Mouse (Mus musculus) right cerebral cortex, adult 2 months (tissue): ENCODE data around the gene Krt12.

Source experiments
- DNase-seq, 2 experiments: peaks; one replicate each; pipeline ENCODE4 v3.0.0; 2021 to 2022; ENCODE audit warnings: low spot score in 2 of 2

Gene Krt12

DNA sequence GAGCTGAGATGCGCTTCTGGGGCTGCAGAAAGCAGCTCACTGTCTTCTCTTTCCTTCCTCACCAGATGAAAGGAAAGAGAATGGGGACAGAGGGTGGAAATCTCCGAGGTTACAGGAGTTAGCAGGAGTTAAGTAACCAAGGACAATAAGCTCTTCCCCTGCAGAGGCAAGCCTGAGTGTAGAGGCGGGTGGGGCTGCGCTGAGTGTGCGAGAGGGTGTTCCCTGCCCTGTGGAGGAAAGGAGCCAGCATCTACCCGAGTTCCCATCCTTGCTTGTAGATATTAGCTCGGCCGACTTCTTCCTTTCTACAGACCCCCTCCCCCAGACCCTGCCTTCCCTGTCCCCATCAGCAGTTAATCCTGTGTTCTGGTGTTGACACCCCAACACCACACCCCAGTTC, 23.2 kb downstream of the Krt12 start:
- no peak for DNase-seq

DNA sequence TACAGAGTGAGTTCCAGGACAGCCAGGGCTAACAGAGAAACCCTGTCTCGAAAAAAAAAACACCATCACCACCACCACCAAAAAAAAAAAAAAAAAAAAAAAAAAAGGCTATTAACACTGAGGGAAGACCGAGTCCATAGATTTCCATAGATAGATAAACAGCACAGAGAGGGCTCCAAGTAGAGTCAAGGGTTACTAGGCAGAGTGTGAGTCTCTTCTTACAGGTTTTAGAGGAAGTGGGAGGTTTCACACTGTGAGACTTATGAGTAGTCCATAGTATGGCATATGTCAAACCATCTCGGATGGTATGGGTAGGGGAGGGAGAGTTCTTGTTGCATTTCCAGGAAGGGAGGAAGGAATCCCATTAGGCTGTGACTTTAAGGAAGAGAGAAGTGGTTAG, 24.0 kb downstream of the Krt12 start:
- DNase-seq: no peak

DNA sequence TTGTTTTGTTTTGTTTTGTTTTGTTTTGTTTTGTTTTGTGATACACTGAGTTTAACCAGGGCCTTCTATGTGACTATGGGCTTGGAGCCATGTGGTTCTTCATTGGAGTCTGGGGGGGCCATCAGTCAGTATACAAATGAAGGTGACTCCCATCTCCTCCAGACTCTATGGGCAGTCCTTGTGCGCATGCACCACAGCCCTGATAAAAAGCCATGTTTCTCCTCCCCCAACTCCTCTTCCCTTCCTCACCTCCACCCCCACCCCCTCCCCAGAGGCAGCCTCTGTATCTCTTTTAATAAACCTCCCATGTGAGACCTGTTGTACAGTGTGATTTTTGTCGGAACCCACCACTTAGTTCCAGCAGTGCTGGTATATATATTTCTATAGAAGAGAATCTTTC, 25.4 kb downstream of the Krt12 start:
- no peak for DNase-seq

DNA sequence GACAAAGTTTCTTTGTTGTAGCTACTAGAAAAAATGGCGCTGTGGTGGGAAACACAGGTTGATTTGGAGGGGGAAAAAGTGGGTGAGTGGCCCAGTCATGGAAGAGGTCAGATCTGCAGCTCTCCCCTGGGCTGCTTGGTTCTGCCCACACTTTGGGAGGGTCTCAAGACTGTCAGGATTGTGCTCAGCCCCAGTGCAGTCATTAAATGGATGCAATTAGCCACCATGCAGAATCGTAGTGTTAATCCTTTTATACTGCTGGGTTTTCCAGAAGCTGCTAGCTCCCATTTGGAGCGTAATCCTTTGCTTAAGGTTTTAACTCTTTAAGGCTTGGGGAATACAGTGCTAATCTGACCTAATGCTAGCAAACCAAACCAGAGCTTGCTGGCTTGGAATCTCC, 26.0 kb downstream of the Krt12 start:
- no peak for DNase-seq

DNA sequence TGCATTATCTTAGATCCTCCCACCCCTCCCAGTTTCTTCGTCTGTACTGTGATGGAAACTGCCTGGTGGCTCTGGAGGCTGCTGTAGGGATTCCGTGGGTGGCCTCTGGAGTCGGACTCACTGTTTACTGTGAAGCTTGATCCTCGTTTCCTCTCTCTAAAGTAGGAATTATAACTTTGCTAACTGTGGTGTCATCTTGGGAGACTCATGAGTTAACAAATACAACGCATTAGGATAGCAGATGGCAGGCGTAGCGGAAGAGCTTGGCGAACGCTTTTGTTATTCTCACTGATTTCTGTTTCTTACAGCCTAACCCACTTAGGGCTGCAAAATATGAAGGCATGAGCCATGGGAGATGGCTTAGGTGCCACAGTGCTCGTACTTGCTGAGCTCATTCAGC, 29.6 kb downstream of the Krt12 start:
- DNase-seq: peak; percentile 36 to 43

DNA sequence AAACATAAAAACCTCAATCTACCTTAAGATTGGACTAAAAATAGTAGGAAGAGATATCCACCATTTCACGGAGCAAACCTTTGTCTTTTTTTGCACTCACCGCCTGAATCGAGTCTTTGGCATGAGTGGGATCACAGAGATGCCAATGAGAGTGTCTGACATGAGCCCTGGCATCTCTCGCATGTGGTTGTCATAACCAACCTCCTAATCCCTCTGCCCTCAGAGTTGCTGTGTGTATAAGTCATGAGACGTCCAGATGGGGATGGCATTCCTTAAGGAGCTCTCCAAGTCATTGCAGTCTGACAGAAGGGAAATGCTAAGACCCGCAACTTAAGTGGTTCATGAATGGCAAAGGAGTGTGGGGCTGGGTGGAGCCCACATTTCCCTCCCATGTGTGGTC, 30.7 kb downstream of the Krt12 start:
- no peak for DNase-seq

DNA sequence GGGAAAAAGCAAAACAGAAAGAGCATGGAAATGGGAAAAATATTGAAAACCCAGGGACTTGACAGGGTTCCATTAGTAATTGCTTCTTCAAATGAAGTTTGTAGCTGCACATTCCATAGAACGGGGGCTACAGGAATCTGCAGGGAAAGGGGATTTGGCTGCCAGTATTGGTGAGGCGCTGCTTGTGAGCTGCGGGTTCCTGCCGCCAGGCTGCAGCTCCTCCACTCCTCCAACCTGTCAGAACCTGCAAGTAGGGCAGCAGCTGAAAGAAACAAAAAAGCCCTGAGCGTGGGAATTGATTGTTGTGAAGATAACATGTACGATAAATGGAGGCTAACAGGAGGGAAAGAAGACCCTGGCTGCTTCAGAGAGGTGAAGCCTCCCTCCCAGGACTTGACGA, 31.2 kb downstream of the Krt12 start:
- no peak for DNase-seq

DNA sequence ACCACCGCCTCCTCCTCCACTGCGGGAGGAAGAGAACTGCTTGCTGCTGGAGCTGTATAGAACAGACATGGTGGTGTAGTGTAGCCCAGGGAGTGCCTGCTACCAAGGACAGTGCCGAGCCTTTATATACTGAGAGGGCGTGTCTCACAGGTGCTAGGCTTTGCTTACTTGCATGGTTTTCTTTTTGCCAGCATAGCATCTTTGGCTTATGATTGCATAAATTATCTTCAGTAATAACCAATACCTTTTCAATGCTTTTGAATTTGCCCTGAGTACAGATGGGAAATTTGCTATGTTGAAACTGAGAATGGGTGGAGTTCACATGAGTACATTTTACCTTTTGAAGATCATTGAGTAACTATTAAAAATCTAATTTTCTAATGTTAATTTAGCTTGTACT, 32.8 kb downstream of the Krt12 start, which contains the start of gene Krt10:
TSS of gene Krt10 (minus strand) at position 101 of the 400 bp plus-strand sequence.
- no peak for DNase-seq

DNA sequence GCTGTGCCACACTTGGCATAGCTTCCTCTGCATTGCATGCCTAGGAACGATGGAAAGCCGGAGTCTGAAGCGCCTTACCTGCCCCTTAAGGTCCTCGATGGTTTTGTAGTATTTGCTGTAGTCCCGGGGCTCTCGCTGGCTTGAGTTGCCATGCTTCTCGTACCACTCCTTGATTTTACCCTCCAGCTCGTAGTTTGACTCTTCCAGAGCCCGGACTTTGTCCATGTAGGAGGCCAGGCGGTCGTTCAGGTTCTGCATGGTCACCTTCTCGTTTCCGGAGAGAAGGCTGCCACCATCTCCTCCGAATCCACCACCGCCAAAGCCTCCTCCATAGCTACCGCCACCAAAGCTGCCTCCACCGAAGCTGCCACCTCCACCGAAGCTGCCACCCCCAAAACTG, 33.4 kb downstream of the Krt12 start:
- DNase-seq: no peak

DNA sequence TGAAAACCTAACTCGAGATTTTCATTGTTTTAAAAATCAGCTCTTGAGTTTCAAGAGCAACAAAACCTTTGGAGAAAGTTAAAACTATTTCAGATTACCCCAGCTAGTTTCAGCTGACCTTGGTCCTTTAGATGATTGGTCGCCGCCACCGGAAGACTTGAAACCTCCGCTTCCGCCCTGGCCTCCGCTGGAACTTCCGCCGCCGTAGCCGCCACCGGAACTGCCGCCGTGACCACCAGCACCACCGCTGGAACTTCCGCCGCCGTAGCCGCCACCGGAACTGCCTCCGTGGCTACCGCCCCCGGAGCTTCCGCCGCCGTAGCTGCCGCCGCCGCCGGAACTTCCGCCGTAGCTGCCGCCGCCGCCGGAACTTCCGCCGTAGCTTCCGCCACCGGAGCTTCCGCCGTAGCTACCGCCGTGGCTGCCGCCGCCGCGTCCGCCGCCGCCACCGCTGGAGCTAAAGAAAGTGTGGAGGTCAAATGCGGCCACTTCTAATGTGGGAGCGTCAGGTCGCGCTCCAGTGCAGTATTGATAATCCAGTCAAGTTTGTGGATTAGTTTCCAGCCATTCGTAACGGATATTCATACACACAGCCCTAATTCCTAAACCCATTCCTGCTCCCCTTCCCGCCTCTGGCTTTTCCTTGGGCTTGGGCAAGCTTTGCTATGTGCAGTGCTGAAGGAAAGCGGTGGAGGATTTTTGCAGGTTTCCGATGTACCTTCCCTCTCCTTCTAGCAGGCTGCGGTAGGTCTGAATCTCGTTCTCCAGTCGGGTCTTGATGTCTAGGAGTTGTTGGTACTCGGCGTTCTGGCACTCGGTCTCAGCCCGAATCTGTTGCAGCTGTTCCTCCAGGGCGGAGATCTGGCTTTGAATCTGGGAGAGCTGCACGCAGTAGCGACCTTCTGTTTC, 36.0 kb downstream of the Krt12 start:
- DNase-seq: peak; percentile 87 to 88

DNA sequence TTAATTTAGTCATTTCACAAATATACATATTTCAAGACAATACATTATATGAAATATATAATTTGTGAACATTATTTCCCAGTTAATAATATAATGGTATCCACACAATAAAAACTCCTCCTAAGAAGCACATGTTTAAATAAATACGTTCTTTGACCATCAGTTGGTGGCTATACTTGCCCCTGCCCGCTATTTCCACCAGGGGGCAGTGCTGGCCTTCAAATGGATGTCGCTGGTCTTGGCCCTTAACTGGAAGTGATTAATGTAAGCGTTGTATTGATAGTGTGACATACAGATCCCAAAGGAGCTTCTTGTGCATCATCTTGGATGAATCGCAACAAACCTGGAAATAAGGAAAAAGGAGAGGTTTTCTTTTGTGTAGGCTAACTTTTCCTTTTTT, 42.5 kb downstream of the Krt12 start:
- DNase-seq: peak; percentile 81 to 88

DNA sequence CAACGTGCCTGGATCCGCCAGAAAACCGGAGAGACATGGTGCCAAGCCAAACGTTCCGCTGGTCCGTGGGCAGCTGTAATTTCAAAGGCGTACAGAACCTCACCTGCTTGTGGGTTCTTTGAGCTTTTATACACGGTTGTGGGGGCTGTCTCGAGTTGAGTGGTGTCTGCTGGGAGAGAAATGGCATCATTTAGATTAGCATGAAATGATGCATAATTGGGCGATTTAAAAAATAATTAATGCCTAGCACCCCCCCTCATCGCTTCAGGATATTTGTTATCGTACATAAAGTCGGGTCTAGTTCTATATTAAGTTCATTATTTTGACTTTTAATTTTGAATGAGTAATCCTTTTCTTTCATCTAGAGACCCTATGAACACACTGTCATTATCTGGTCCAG, 47.3 kb downstream of the Krt12 start, which contains the start of gene Krt28:
TSS of gene Krt28 (minus strand) at position 101 of the 400 bp plus-strand sequence.
- no peak for DNase-seq

DNA sequence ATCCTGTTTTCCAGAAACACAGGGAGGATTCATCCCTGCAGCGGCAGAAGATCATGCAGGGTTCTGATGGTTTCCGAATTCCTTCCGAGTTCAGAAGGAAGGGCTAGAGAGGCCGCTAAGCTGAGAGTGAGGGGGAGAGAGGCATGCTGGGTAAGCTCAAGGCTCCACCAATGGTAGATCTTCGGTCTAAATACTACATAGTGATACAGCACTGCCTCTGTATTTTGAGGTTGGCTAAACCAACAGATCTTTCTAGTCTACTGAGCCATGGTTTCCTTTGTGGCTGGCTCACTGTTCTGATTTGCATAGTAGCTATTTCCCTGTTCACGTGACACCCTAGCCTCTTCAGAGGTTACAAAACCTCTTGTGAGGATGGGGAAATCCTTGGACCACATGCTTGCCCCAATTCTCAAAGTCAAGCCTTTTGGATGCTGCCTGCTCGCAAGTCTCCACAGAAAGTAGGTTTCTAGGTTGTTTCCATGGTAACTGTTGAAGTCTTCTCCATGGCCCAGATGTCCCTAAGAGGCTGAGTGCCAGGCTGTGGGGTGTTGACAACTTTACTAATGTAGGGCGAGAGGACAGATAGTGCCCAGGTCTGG, 52.1 kb downstream of the Krt12 start:
- peak; percentile 60 to 63 for DNase-seq

DNA sequence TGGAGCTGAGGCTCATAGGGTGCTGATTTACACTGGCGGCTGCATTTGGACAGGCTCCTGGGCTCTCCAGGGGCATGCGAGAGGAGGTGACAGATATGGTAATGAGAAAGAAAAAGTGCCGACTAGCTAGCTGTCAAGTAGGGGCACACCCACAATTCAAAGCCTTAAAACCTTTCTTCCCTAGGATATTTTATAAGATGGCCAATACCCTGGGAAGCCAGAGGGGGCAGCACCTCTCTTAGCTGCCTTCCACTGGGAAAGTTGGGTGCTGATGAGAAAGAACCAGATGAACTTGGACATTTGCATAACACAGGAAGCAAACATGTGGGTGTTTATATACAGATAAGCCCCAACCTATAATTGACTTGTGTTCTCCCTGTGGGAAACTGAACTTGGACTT, 52.8 kb downstream of the Krt12 start:
- DNase-seq: no peak

DNA sequence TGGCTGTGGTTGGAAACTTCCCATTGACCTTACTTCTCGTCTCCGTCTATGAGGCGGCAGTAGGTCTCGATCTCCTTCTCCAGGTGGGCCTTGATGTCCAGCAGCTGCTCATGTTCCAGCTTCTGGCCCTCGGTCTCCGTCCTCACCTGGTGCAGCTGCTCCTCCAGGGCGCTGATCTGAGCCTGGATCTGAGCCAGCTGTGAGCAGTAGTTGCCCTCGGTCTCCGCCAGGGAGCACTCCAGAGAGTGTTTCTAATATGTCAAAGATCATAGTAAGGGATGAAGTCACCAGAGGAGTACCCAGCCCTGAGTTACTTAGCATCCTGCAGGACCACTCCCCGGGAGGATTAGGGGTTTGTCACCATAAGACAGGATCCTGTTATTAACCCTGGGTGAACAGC, 55.3 kb downstream of the Krt12 start:
- no peak for DNase-seq
